10 mouse cellular contexts compared by ENCODE assay signal in genomic region chr4:127970018-127970421, GRCm38 (mm10). TPM values are rescaled to one million over a fixed set of nuclear protein-coding genes. Genes with fewer than 3 reads are reported as not detected.
DNase-seq lines count a peak whose midpoint lies in the region; ATAC-seq lines count a peak whose summit lies in the region.
"Had no signal": no experiment of that assay in that cellular context is flagged by ENCODE, and none has a peak within 500 bp of the region (broad histone marks: within the 10 kb centered on the region; RNA-seq: fewer than 3 reads in every experiment).

No protein-coding gene starts in this region.

- H3K27ac ChIP-seq in midbrain, embryonic 14.5 days (replicated peaks; ENCODE audit: low read depth, low read length) = no peak overlapping the region
- no peak overlapping the region for H3K27ac ChIP-seq in midbrain, embryonic 15.5 days
- H3K27ac ChIP-seq: limb, embryonic 12.5 days had no signal

- no peaks in the 10 kb centered on the region for H3K36me3 ChIP-seq in midbrain, embryonic 14.5 days (ENCODE audit: control insufficient read depth, insufficient read depth, low read length)
- H3K36me3 ChIP-seq in midbrain, embryonic 15.5 days (replicated peaks) = no peaks in the 10 kb centered on the region
- H3K36me3 ChIP-seq: limb, embryonic 12.5 days had no signal

- H3K9ac ChIP-seq in midbrain, embryonic 14.5 days (replicated peaks; ENCODE audit: low read length) = no peak overlapping the region
- H3K9ac ChIP-seq in midbrain, embryonic 15.5 days = no peak overlapping the region
- H3K9ac ChIP-seq: limb, embryonic 12.5 days had no signal

- H3K4me1 ChIP-seq in midbrain, embryonic 14.5 days (ENCODE audit: control insufficient read depth, insufficient read depth, low read length) = no peaks in the 10 kb centered on the region
- peaks cover 15% of the 10 kb centered on the region; the same call in 1 of the 2 replicates for H3K4me1 ChIP-seq in midbrain, embryonic 15.5 days
- H3K4me1 ChIP-seq: limb, embryonic 12.5 days had no signal

- DNase-seq in heart, postnatal 14 days = peak; percentile 40 to 49
- no peak for DNase-seq in heart, adult 8-10 months (ENCODE audit: low spot score)
- peak; percentile 73 for DNase-seq in midbrain, embryonic 14.5 days
- peak; percentile 73 for DNase-seq in embryo, embryonic 10 days (ENCODE audit: low spot score)
- DNase-seq in ovary, postnatal 36 days (ENCODE audit: low spot score) = peak; percentile 12
- no peak for DNase-seq in natural killer cell, adult 2 months (ENCODE audit: low spot score in 2 of 2)
- DNase-seq in MN1 (ENCODE audit: low spot score) = no peak

- no peaks in the 10 kb centered on the region for H3K9me3 ChIP-seq in midbrain, embryonic 14.5 days (ENCODE audit: control insufficient read depth, low read length)
- H3K9me3 ChIP-seq in midbrain, embryonic 15.5 days = no peaks in the 10 kb centered on the region
- H3K9me3 ChIP-seq: limb, embryonic 12.5 days had no signal

- ATAC-seq in midbrain, embryonic 14.5 days (ENCODE audit: low FRiP score, low TSS enrichment) = no peak
- ATAC-seq in midbrain, embryonic 15.5 days (replicated peaks) = no peak

- H3K27me3 ChIP-seq in midbrain, embryonic 14.5 days (ENCODE audit: control insufficient read depth, insufficient read depth, low read length) = peaks cover 8% of the 10 kb centered on the region; the same call in 1 of the 2 replicates
- H3K27me3 ChIP-seq in midbrain, embryonic 15.5 days (replicated peaks) = peaks cover 20% of the 10 kb centered on the region

- intact Hi-C loops in heart, postnatal 14 days (cut with DNase I) = no loop called here

- H3K4me2 ChIP-seq in midbrain, embryonic 14.5 days (ENCODE audit: low read length) = no peak overlapping the region
- H3K4me2 ChIP-seq in midbrain, embryonic 15.5 days = no peak overlapping the region
- H3K4me2 ChIP-seq: limb, embryonic 12.5 days had no signal

- H3K4me3 ChIP-seq in midbrain, embryonic 14.5 days (replicated peaks; ENCODE audit: low read depth, low read length) = no peak overlapping the region
- no peak overlapping the region for H3K4me3 ChIP-seq in midbrain, embryonic 15.5 days
- H3K4me3 ChIP-seq: limb, embryonic 12.5 days had no signal

- WGBS in midbrain, embryonic 14.5 days = 7% methylated on average over 7 of the region's 7 CpGs
- 9% methylated on average over 7 of the region's 7 CpGs for WGBS in midbrain, embryonic 15.5 days

RNA-seq across cellular contexts. Expression of gene CK137956, which starts 0.7 kb away (rescaled TPM):
- total RNA-seq in heart, postnatal 14 days (2021) = not detected
- not detected for total RNA-seq in heart, adult 8-10 months (2022)
- polyA plus RNA-seq in midbrain, embryonic 14.5 days (2014; fragmentation: Nextera tagmentation; extraction: Ambion mirVana) = 1.00 and 1.1 TPM in 2 replicates
- polyA plus RNA-seq in midbrain, embryonic 15.5 days (2015; fragmentation: Nextera tagmentation; extraction: Ambion mirVana) = 0.84 and 1.1 TPM in 2 replicates
- total RNA-seq: neutrophil, adult 5-6 weeks had no signal
- polyA plus RNA-seq: limb, embryonic 12.5 days had no signal

RNA-seq across cellular contexts. Expression of gene Csmd2, which starts 17.6 kb away (rescaled TPM):
- total RNA-seq in heart, postnatal 14 days (2021) = under 1 TPM; 0.12 to 0.17 TPM
- under 1 TPM in 1 of 4 experiments, not detected in 3; 0.08 TPM for total RNA-seq in heart, adult 8-10 months (2022)
- polyA plus RNA-seq in midbrain, embryonic 14.5 days (2014; fragmentation: Nextera tagmentation; extraction: Ambion mirVana) = 9.8 and 13.5 TPM in 2 replicates
- 13.9 and 15.1 TPM in 2 replicates for polyA plus RNA-seq in midbrain, embryonic 15.5 days (2015; fragmentation: Nextera tagmentation; extraction: Ambion mirVana)
- total RNA-seq: neutrophil, adult 5-6 weeks had no signal

Comparison
In these comparisons a context has a peak if more than half of its experiments do, and no peak if none do; other contexts are left out.
1. DNase-seq: peak in heart, postnatal 14 days (2 of 2), midbrain, embryonic 14.5 days (single experiment), embryo, embryonic 10 days (single experiment) and ovary, postnatal 36 days (single experiment); none in heart, adult 8-10 months (single experiment), natural killer cell, adult 2 months (0 of 2) and MN1 (single experiment).